Mouse (Mus musculus) stomach, postnatal 0 days (tissue): ENCODE measurements at regions not wholly inside any gene's neighbourhood (a gene's known extent, or its start where the extent isn't known, plus 50 kb on each side); places are given as distances from the start of the nearest gene placed in this dataset.
"Not testable (repeated sequence)": the region's sequence is repeated elsewhere in the genome, so short reads cannot be mapped to it uniquely, and the experiment has no call there.

Experiments
- ATAC-seq: fragments of 200-750 bp; cut with Nextera tagmentation; 2 replicates; pipeline ENCODE4 v1.8.0; 2017; ENCODE audit not compliant: low FRiP score, low TSS enrichment
- DNase-seq: peaks from one replicate; pipeline ENCODE4 v3.0.0-alpha.2; 2016; ENCODE audit warnings: low spot score
- H3K27ac ChIP-seq: fragments of 300-500 bp; sonication (generic); replicated peaks from 2 replicates; pipeline ENCODE4 v1.5.1; 2014; ENCODE audit warnings: mild to moderate bottlenecking, control low read depth
- H3K27me3 ChIP-seq: fragments of 300-500 bp; sonication (generic); 2 replicates; pipeline ENCODE4 v1.6.1; 2014; ENCODE audit warnings: low read length; ENCODE audit not compliant: control insufficient read depth, insufficient read depth
- H3K36me3 ChIP-seq: fragments of 300-500 bp; sonication (generic); 2 replicates; pipeline ENCODE4 v1.6.1; 2014; ENCODE audit warnings: low read length, mixed read lengths; ENCODE audit not compliant: control insufficient read depth, insufficient read depth
- H3K4me1 ChIP-seq: fragments of 300-500 bp; sonication (generic); replicated peaks from 2 replicates; pipeline ENCODE4 v1.6.1; 2014; ENCODE audit warnings: antibody characterized with exemption; ENCODE audit not compliant: control insufficient read depth, insufficient read depth
- H3K4me2 ChIP-seq: fragments of 300-500 bp; sonication (generic); replicated peaks from 2 replicates; pipeline ENCODE4 v1.6.1; 2014; ENCODE audit warnings: low read depth, mild to moderate bottlenecking, control low read depth, moderate library complexity
- H3K4me3 ChIP-seq: fragments of 300-500 bp; sonication (generic); 2 replicates; pipeline ENCODE4 v1.5.1; 2014; ENCODE audit warnings: low read depth, low read length, control low read depth
- H3K9ac ChIP-seq: fragments of 300-500 bp; sonication (generic); 2 replicates; pipeline ENCODE4 v1.6.1; 2014; ENCODE audit warnings: mild to moderate bottlenecking, low read length, control low read depth, mixed read lengths
- H3K9me3 ChIP-seq: fragments of 300-500 bp; sonication (generic); 2 replicates; pipeline ENCODE4 v1.6.1; 2016; ENCODE audit warnings: low read length; ENCODE audit not compliant: control insufficient read depth
- CTCF ChIP-seq: IDR thresholded peaks from 2 replicates; pipeline ENCODE4 v1.5.1; 2016; ENCODE audit warnings: antibody characterized with exemption, low read depth, mild to moderate bottlenecking, moderate library complexity
- EP300 ChIP-seq: optimal IDR thresholded peaks from 2 replicates; pipeline ENCODE3; 2016; ENCODE audit warnings: antibody characterized with exemption
- WGBS: fragments of 180-500 bp; shearing (Covaris S2); extraction: QIAGEN DNeasy Blood & Tissue Kit; methylation state at CpG from one replicate; pipeline ENCODE4 v1.1.7; 2014; 5-methylcytosine and 5-hydroxymethylcytosine counted together

- WGBS, result 62% methylated on average over 2 of the region's 2 CpGs
- H3K36me3 ChIP-seq, result no peaks in the 10 kb centered on the region
- DNase-seq, result no peak
- no peak overlapping the region for H3K4me2 ChIP-seq
- H3K4me1 ChIP-seq, result no peaks in the 10 kb centered on the region
- H3K4me3 ChIP-seq, result no peak overlapping the region
- H3K27me3 ChIP-seq, result no peaks in the 10 kb centered on the region
- H3K27ac ChIP-seq, result no peak overlapping the region
- no peak for ATAC-seq
- TF ChIP-seq CTCF (no peak), EP300 (no peak)
- no peaks in the 10 kb centered on the region for H3K9me3 ChIP-seq
- H3K9ac ChIP-seq, result no peak overlapping the region
Measured at GRCm38 (mm10) chr7:73604597-73604996, 63.0 kb upstream of the Chd2 start.

- Histone ChIP-seq H3K9me3 (no peaks in the 10 kb centered on the region), H3K27me3 (no peaks in the 10 kb centered on the region), H3K4me2 (no peak overlapping the region), H3K36me3 (no peaks in the 10 kb centered on the region), H3K4me1 (peaks cover 3% of the 10 kb centered on the region; the same call in 1 of the 2 replicates), H3K4me3 (no peak overlapping the region), H3K27ac (no peak overlapping the region), H3K9ac (no peak overlapping the region)
- 65% methylated on average over 4 of the region's 4 CpGs for WGBS
- DNase-seq (no peak), ATAC-seq (no peak)
- TF ChIP-seq EP300 (no peak), CTCF (no peak)
Measured at GRCm38 (mm10) chr7:73602815-73603551, 61.4 kb upstream of the Chd2 start.

GRCm38 (mm10) chr7:73601336-73601735 is 59.7 kb upstream of the Chd2 start:
- H3K9ac ChIP-seq, result no peak overlapping the region
- no peak for ATAC-seq
- no peaks in the 10 kb centered on the region for H3K27me3 ChIP-seq
- WGBS, result 57% methylated on average over 2 of the region's 2 CpGs
- no peaks in the 10 kb centered on the region for H3K36me3 ChIP-seq
- no peak overlapping the region for H3K27ac ChIP-seq
- peaks cover 6% of the 10 kb centered on the region; the same call in 1 of the 2 replicates for H3K4me1 ChIP-seq
- no peak overlapping the region for H3K4me3 ChIP-seq
- no peaks in the 10 kb centered on the region for H3K9me3 ChIP-seq
- H3K4me2 ChIP-seq, result no peak overlapping the region
- no peak for DNase-seq
- TF ChIP-seq CTCF (no peak), EP300 (no peak)

GRCm38 (mm10) chr7:73600776-73601175 is 59.1 kb upstream of the Chd2 start:
- DNase-seq (no peak), ATAC-seq (no peak)
- Histone ChIP-seq H3K9ac (no peak overlapping the region), H3K4me1 (peaks cover 10% of the 10 kb centered on the region), H3K9me3 (no peaks in the 10 kb centered on the region), H3K4me3 (no peak overlapping the region), H3K27ac (no peak overlapping the region), H3K36me3 (no peaks in the 10 kb centered on the region), H3K27me3 (no peaks in the 10 kb centered on the region), H3K4me2 (no peak overlapping the region)
- 76% methylated on average over 1 of the region's 1 CpGs for WGBS
- no peak for TF ChIP-seq EP300
- no peak for TF ChIP-seq CTCF

GRCm38 (mm10) chr7:73600003-73600385 is 58.4 kb upstream of the Chd2 start:
- not testable (repeated sequence) for H3K9ac ChIP-seq, H3K27me3 ChIP-seq, DNase-seq, H3K36me3 ChIP-seq, H3K9me3 ChIP-seq, H3K4me3 ChIP-seq, H3K4me2 ChIP-seq, ATAC-seq, H3K27ac ChIP-seq
- WGBS, result 83% methylated on average over 3 of the region's 3 CpGs
- H3K4me1 ChIP-seq, result peaks cover 13% of the 10 kb centered on the region

GRCm38 (mm10) chr7:73599354-73600002 is 57.8 kb upstream of the Chd2 start:
- H3K4me2 ChIP-seq, result no peak overlapping the region
- no peak for DNase-seq
- H3K27me3 ChIP-seq, result no peaks in the 10 kb centered on the region
- H3K36me3 ChIP-seq, result no peaks in the 10 kb centered on the region
- no peak for TF ChIP-seq EP300
- no peak for TF ChIP-seq CTCF
- no peaks in the 10 kb centered on the region for H3K9me3 ChIP-seq
- no peak overlapping the region for H3K9ac ChIP-seq
- H3K4me1 ChIP-seq, result peaks cover 13% of the 10 kb centered on the region
- H3K27ac ChIP-seq, result no peak overlapping the region
- H3K4me3 ChIP-seq, result no peak overlapping the region
- ATAC-seq, result no peak
- 93% methylated on average over 9 of the region's 9 CpGs for WGBS
